Mouse (Mus musculus): Measurements from ENCODE around the gene Crtc3. TPM values are rescaled to one million over a fixed set of nuclear protein-coding genes. Genes with fewer than 3 reads are reported as not detected.

The Crtc3 gene
- polyA plus RNA-seq, 1 experiment, result 43.6 TPM

- Histone ChIP-seq H3K27me3 (ENCODE audit: control insufficient read depth, insufficient read depth, low read length) (no peaks in the 10 kb centered on the region), H3K27ac (ENCODE audit: control insufficient read depth, insufficient read depth, low read length) (peak overlapping the region; percentile 96), H3K4me3 (ENCODE audit: control insufficient read depth, insufficient read depth, low read length) (peak overlapping the region; percentile 14; the same call in 1 of the 2 replicates), H3K4me1 (replicated peaks; ENCODE audit: control insufficient read depth, insufficient read depth, low read length) (peaks cover 26% of the 10 kb centered on the region), H3K36me3 (ENCODE audit: control insufficient read depth, insufficient read depth, low read length) (no peaks in the 10 kb centered on the region)
- WGBS, result 17% methylated on average over 3 of the region's 3 CpGs
- TF ChIP-seq CTCF (IDR thresholded peaks at IDR 0.05; ENCODE audit: borderline replicate concordance, control insufficient read depth, extremely low read depth, insufficient read depth, low read length, poor library complexity) (no peak), POLR2A (IDR thresholded peaks at IDR 0.05; ENCODE audit: control insufficient read depth, extremely low read depth, insufficient read depth, low read length, poor library complexity) (no peak)
- no peak for DNase-seq
Observed at GRCm38 (mm10) chr7:80555146-80555545, 133.5 kb downstream of the Crtc3 start.

GRCm38 (mm10) chr7:80554180-80555021 is 134.3 kb downstream of the Crtc3 start:
- no peak for TF ChIP-seq CTCF (IDR thresholded peaks at IDR 0.05; ENCODE audit: borderline replicate concordance, control insufficient read depth, extremely low read depth, insufficient read depth, low read length, poor library complexity)
- no peak for TF ChIP-seq POLR2A (IDR thresholded peaks at IDR 0.05; ENCODE audit: control insufficient read depth, extremely low read depth, insufficient read depth, low read length, poor library complexity)
- WGBS, result 32% methylated on average over 22 of the region's 22 CpGs
- H3K4me1 ChIP-seq (replicated peaks; ENCODE audit: control insufficient read depth, insufficient read depth, low read length), result peaks cover 26% of the 10 kb centered on the region
- peak; percentile 74 for DNase-seq
- no peak overlapping the region for H3K4me3 ChIP-seq (ENCODE audit: control insufficient read depth, insufficient read depth, low read length)
- no peaks in the 10 kb centered on the region for H3K27me3 ChIP-seq (ENCODE audit: control insufficient read depth, insufficient read depth, low read length)
- H3K36me3 ChIP-seq (ENCODE audit: control insufficient read depth, insufficient read depth, low read length), result no peaks in the 10 kb centered on the region
- H3K27ac ChIP-seq (ENCODE audit: control insufficient read depth, insufficient read depth, low read length), result peak overlapping the region; percentile 96

GRCm38 (mm10) chr7:80548513-80549260 is 140.0 kb downstream of the Crtc3 start:
- TF ChIP-seq POLR2A (IDR thresholded peaks at IDR 0.05; ENCODE audit: control insufficient read depth, extremely low read depth, insufficient read depth, low read length, poor library complexity), result no peak
- TF ChIP-seq CTCF (IDR thresholded peaks at IDR 0.05; ENCODE audit: borderline replicate concordance, control insufficient read depth, extremely low read depth, insufficient read depth, low read length, poor library complexity), result no peak
- H3K27ac ChIP-seq (ENCODE audit: control insufficient read depth, insufficient read depth, low read length), result no peak overlapping the region
- H3K27me3 ChIP-seq (ENCODE audit: control insufficient read depth, insufficient read depth, low read length), result no peaks in the 10 kb centered on the region
- WGBS, result 95% methylated on average over 7 of the region's 7 CpGs
- no peaks in the 10 kb centered on the region for H3K36me3 ChIP-seq (ENCODE audit: control insufficient read depth, insufficient read depth, low read length)
- DNase-seq, result no peak
- peaks cover 1% of the 10 kb centered on the region for H3K4me1 ChIP-seq (replicated peaks; ENCODE audit: control insufficient read depth, insufficient read depth, low read length)
- no peak overlapping the region for H3K4me3 ChIP-seq (ENCODE audit: control insufficient read depth, insufficient read depth, low read length)

GRCm38 (mm10) chr7:80542139-80542831 is 146.4 kb downstream of the Crtc3 start:
- TF ChIP-seq CTCF (IDR thresholded peaks at IDR 0.05; ENCODE audit: borderline replicate concordance, control insufficient read depth, extremely low read depth, insufficient read depth, low read length, poor library complexity) (no peak), POLR2A (IDR thresholded peaks at IDR 0.05; ENCODE audit: control insufficient read depth, extremely low read depth, insufficient read depth, low read length, poor library complexity) (no peak)
- no peak overlapping the region for H3K27ac ChIP-seq (ENCODE audit: control insufficient read depth, insufficient read depth, low read length)
- no peaks in the 10 kb centered on the region for H3K36me3 ChIP-seq (ENCODE audit: control insufficient read depth, insufficient read depth, low read length)
- DNase-seq, result no peak
- H3K4me3 ChIP-seq (ENCODE audit: control insufficient read depth, insufficient read depth, low read length), result no peak overlapping the region
- no peaks in the 10 kb centered on the region for H3K27me3 ChIP-seq (ENCODE audit: control insufficient read depth, insufficient read depth, low read length)
- 91% methylated on average over 7 of the region's 7 CpGs for WGBS
- H3K4me1 ChIP-seq (replicated peaks; ENCODE audit: control insufficient read depth, insufficient read depth, low read length), result no peaks in the 10 kb centered on the region

GRCm38 (mm10) chr7:80539581-80539980 is 149.1 kb downstream of the Crtc3 start:
- no peak for TF ChIP-seq CTCF (IDR thresholded peaks at IDR 0.05; ENCODE audit: borderline replicate concordance, control insufficient read depth, extremely low read depth, insufficient read depth, low read length, poor library complexity)
- no peak for TF ChIP-seq POLR2A (IDR thresholded peaks at IDR 0.05; ENCODE audit: control insufficient read depth, extremely low read depth, insufficient read depth, low read length, poor library complexity)
- 0 out of 2 replicates have a peak, but pooled peaks cover under 1% of the 10 kb centered on the region for H3K4me1 ChIP-seq (replicated peaks; ENCODE audit: control insufficient read depth, insufficient read depth, low read length)
- no peak overlapping the region for H3K4me3 ChIP-seq (ENCODE audit: control insufficient read depth, insufficient read depth, low read length)
- DNase-seq, result no peak
- 93% methylated on average over 5 of the region's 5 CpGs for WGBS
- H3K27ac ChIP-seq (ENCODE audit: control insufficient read depth, insufficient read depth, low read length), result no peak overlapping the region
- H3K36me3 ChIP-seq (ENCODE audit: control insufficient read depth, insufficient read depth, low read length), result no peaks in the 10 kb centered on the region
- no peaks in the 10 kb centered on the region for H3K27me3 ChIP-seq (ENCODE audit: control insufficient read depth, insufficient read depth, low read length)

Other genes starting within 250 kb of the Crtc3 start
- 6.3 and 6.4 TPM in 2 replicates for gene Blm, start 153.8 kb downstream of the Crtc3 start, polyA plus RNA-seq (2012; rRNA removed)
- 112 and 119 TPM in 2 replicates for gene Iqgap1, start 137.1 kb upstream of the Crtc3 start, polyA plus RNA-seq (2012; rRNA removed)
- 25.5 and 26.2 TPM in 2 replicates for gene Zscan2, start 172.0 kb upstream of the Crtc3 start, polyA plus RNA-seq (2012; rRNA removed)
- 27.2 and 31.3 TPM in 2 replicates for gene Wdr73, start 212.4 kb upstream of the Crtc3 start, polyA plus RNA-seq (2012; rRNA removed)
- gene Nmb, start 216.2 kb upstream of the Crtc3 start, polyA plus RNA-seq (2012; rRNA removed), result 20.1 and 24.5 TPM in 2 replicates

All from thymus, adult 2 months (tissue).